Mouse (Mus musculus): ENCODE measurements around the gene AC161166.1.
A peak's percentile ranks its signal among the peaks of the same experiment; 100 is the strongest.
"Not testable (repeated sequence)": the region's sequence is repeated elsewhere in the genome, so short reads cannot be mapped to it uniquely, and the experiment has no call there.

Gene AC161166.1

DNA sequence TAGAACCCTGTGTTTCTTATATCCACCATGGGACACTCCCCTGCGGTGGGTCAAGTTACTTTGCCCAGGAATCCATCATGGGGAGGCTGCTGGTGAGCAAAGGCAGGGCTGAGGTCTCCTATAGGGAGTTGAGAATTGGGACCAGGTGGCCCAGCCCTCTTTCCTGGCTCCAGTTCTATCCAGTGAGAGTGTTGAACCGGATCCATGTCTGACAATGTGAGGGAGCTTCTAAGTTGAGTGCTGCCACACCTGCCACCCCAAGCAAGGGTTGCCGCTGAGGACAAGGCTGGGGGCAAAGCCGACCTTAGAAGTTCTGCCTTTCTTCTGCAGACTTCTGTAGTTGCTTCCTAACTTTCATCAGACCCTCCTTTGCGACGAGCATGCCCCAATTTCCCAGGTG is 29.0 kb downstream of the AC161166.1 start:
- DNase-seq = not testable (repeated sequence)

- no peak for DNase-seq
Observed at GRCm38 (mm10) chr7:24482208-24483020, 29.8 kb downstream of the AC161166.1 start.

DNA sequence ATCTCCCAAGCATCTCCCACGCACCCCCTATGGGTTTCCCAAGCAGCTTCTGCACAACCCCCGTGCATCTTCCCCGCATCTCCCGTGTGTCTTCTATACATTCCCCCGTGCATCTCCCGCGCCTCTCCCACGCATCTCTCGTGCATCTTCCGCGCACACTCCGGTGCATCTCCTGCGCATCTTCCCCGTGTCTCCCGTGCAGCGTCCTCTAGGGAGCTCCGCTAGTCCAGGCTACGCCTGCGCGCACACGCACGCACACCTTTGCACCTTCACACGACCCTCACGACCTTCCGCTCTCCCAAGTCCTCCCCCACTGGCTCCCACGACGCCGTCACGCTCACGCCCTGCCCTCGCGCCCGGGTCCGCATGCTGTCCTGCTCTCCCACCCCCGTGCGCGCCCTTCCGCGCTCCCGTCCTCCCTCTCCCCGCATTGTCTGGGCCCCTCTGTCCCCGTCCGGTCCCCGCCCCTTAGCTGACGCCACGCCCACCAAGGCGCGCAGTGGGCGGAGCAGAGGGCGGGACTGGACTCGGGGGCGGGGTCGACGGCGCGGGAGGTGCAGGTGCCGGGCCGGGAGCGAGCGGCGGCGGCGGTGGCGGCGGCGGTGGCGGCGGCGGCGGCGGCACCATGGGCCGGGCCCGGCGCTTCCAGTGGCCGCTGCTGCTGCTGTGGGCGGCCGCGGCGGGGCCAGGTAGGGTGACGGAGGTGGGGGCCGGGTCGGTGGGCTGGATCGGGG is 30.6 kb downstream of the AC161166.1 start, which contains the start of gene Cadm4:
Gene Cadm4, plus strand, starts transcription at position 550 of the 734 bp plus-strand sequence.
- DNase-seq = peak; percentile 75 to 91

- no peak for DNase-seq
Observed at GRCm38 (mm10) chr7:24480986-24481473, 31.2 kb downstream of the AC161166.1 start.

DNA sequence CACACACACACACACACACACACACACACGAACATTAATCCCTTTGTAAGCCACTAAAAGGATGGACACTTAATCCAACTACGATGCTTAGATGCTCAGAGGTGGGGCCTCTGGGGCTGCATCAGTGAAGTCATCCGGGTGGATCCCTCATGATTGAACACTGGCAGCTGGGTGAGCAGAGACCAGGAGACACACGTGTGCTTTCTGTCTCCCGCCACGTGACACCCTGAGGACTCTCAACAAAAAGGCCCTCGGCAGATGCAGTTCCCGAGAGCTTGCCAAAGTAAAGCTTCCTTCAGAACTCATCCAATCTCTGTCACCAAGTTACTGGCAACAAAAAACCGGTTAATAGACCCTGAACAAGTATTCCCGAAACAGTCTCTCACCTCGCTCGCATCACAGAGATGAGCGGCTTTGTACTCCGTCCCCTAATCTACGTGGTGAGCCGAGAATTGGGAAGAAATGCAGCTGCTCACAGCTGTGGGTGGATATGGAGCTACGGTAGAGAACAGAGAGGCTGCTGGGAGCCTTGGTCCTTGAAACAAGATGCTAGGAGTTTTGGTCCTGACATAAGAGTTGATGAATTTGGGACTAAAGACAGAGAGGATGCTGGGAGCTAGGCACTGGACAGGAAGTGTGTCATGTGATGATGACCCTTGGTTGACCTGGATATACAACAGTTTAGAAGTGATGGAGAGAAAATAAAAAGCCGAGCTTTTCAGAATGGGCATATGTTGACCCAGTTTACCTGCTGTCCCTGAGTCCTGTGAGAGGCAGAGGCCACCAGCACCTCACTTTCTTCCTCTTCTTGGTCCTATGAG is 31.9 kb downstream of the AC161166.1 start:
- DNase-seq = no peak

DNA sequence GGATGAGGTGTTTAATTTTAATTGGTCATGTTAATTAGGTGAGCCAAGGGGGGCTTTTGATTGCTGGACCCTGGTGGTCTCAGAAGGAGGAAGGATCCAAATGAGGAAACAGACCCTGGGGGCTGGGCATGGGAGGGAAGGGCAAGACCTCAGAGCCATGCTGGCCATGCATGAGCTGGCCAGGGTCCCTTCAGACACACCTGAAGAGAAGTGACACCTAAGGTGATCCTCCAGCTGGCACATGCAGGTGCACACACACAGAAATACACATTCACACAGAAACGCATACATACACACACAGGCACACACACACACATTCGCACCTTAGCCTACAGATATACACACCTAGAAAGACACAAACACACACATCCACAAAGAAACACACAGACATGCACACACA is 32.6 kb downstream of the AC161166.1 start:
- DNase-seq = no peak

- no peak for DNase-seq
Observed at GRCm38 (mm10) chr7:24478911-24479310, 33.3 kb downstream of the AC161166.1 start.

- no peak for DNase-seq
Observed at GRCm38 (mm10) chr7:24476856-24477255, 35.4 kb downstream of the AC161166.1 start.

GRCm38 (mm10) chr7:24476338-24476737 is 35.9 kb downstream of the AC161166.1 start:
- DNase-seq = no peak

GRCm38 (mm10) chr7:24474811-24475506 is 37.3 kb downstream of the AC161166.1 start:
- peak; percentile 29 to 63 for DNase-seq

GRCm38 (mm10) chr7:24473913-24474529 is 38.2 kb downstream of the AC161166.1 start:
- peak; percentile 55 to 78 for DNase-seq

DNA sequence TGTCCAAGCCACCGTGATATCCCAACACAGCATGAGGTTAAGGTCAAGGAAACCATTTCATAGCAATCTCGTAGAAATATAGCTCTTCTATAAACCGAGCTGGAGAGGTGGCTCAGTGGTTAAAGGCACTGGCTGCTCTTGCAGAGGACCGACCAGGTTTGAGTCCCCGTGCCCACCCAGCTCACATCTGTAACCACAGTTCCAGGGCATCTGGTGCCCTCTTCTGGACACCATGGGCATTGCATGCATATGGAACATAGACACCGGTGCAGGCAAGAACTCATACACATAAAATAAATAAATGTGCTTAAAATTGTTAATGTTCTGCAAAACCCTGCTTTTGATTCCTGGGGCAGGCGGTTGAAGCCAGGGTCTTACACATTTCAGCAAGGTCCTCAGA is 39.3 kb downstream of the AC161166.1 start:
- peak in 1 of 2 experiments; percentile 66 for DNase-seq

DNA sequence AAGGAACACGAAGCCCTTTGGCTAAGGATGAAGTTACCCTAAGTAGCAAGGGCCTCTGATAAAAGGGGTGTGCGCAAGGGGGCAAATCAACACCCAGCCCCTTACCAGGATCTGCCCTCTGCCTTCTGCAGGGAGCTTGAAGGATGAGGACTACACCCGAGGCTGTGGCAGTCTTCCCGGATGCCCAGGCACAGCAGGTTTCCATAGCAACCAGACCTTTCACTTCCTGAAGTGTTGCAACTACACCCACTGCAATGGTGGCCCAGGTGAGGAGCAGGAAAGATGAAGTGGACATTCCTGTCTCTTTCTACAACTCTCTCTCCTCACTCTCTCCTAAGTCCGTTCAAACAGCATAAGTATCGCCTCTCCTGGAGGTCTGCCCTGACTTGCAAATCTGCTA is 39.8 kb downstream of the AC161166.1 start:
- no peak for DNase-seq

DNA sequence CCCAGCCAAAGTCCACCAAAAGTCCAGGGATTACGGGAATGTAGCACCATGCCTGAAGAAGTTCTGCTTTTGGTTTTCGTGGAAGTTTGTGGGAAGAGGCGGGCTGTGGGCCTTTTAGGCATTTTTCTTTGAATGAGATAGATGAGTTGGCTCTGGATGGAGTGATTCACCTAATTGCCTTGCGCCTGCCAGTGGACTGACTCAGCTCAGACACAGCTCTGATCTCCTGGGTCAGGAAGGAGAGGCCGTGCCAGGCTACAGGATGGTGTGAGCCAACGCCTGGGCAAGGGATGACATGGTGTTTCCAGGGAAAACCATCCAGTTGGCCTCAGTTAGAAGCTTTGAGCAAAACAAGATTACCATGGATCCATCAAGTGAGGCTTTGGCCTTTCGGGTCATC is 41.9 kb downstream of the AC161166.1 start:
- no peak for DNase-seq

DNA sequence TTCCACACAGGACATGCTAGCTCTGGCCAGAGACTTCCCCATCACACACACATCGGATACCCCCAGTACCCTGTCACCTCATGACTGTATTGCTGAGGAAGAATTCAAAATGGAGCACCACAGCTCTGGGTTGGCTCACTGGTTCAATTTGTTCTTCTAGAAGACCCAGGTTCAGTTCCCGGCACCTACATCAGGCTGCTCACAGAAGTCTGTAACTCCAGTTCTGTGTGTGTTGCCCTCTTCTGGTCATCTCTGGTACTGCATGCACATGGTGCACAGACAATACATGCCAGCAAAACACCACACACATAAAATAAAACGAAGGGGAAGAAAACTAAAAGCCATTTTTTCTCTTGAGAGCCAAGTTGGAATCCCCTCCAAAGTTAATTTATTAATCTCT is 43.1 kb downstream of the AC161166.1 start:
- DNase-seq = peak in 1 of 2 experiments; percentile 41

GRCm38 (mm10) chr7:24467886-24468285 is 44.4 kb downstream of the AC161166.1 start:
- no peak for DNase-seq

DNA sequence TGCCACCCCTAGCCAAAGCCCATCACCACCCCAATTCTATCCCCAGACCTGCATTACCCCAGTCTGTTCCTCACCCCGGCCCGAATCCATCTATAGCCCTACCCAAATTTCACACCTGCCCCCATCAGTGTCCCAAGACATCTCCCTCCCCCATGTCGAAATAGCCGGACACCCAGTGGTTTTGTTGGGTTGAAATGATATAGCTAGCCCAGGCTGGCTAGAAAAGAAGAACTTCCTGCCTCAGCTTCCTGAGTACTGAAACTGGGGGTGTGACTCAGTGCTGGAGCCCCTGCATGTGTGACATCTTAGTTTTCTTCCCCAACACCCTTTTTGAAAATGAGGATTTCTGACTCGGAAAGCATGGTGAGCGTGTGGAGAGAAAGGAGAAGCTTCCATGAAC is 45.4 kb downstream of the AC161166.1 start:
- DNase-seq = no peak

GRCm38 (mm10) chr7:24462388-24463319 is 49.6 kb downstream of the AC161166.1 start, which contains the start of gene Plaur:
Gene Plaur (plus strand): TSS chr7:24462484.
- peak; percentile 41 to 62 for DNase-seq

- DNase-seq = peak; percentile 84 to 89
Observed at GRCm38 (mm10) chr7:24461376-24462051, 50.7 kb downstream of the AC161166.1 start.

Measured in kidney, postnatal 36 days (tissue).